10 mouse cellular contexts compared by ENCODE assay signal in genomic region chr1:85838056-85838455, GRCm38 (mm10). TPM values are rescaled to one million over a fixed set of nuclear protein-coding genes. Genes with fewer than 3 reads are reported as not detected.
DNase-seq lines count a peak whose midpoint lies in the region; ATAC-seq and TF ChIP-seq lines count a peak whose summit lies in the region.
"Had no signal": no experiment of that assay in that cellular context is flagged by ENCODE, and none has a peak within 500 bp of the region (broad histone marks: within the 10 kb centered on the region; RNA-seq: fewer than 3 reads in every experiment).

No protein-coding gene starts in this region.

- intact Hi-C loops in left cerebral cortex, postnatal 10 days (cut with DNase I), result no loop called here

- no peak overlapping the region for H3K9ac ChIP-seq in kidney, embryonic 14.5 days (ENCODE audit: low read depth, low read length)
- no peak overlapping the region for H3K9ac ChIP-seq in MEL (ENCODE audit: control insufficient read depth, low read depth, low read length, poor library complexity, severe bottlenecking)
- no peak overlapping the region for H3K9ac ChIP-seq in intestine, postnatal 0 days (ENCODE audit: low read depth, low read length)
- H3K9ac ChIP-seq in kidney, embryonic 15.5 days, result no peak overlapping the region
- H3K9ac ChIP-seq: embryonic facial prominence, embryonic 12.5 days had no signal

- H3K4me2 ChIP-seq in kidney, embryonic 14.5 days (replicated peaks; ENCODE audit: low read depth, low read length), result no peak overlapping the region
- no peak overlapping the region for H3K4me2 ChIP-seq in intestine, postnatal 0 days (replicated peaks; ENCODE audit: low read depth)
- H3K4me2 ChIP-seq in kidney, embryonic 15.5 days, result no peak overlapping the region
- H3K4me2 ChIP-seq: embryonic facial prominence, embryonic 12.5 days had no signal

- no peak overlapping the region for H3K27ac ChIP-seq in kidney, adult 2 months (ENCODE audit: insufficient read depth, low read depth, low read length)
- no peak overlapping the region for H3K27ac ChIP-seq in kidney, embryonic 14.5 days (ENCODE audit: low read depth, low read length)
- H3K27ac ChIP-seq in MEL (ENCODE audit: control insufficient read depth, low read depth, low read length), result no peak overlapping the region
- no peak overlapping the region for H3K27ac ChIP-seq in intestine, postnatal 0 days (ENCODE audit: low read depth, low read length)
- H3K27ac ChIP-seq in kidney, embryonic 15.5 days, result no peak overlapping the region
- H3K27ac ChIP-seq: embryonic facial prominence, embryonic 12.5 days had no signal

- DNase-seq in kidney, adult 2 months, result peak; percentile 15
- peak; percentile 63 for DNase-seq in MEL (ENCODE audit: low read depth, low spot score)
- peak; percentile 59 for DNase-seq in naive thymus-derived CD4-positive, alpha-beta T cell, adult 2 months (ENCODE audit: low read depth)
- no peak for DNase-seq in adrenal gland, adult 8-10 months
- no peak for DNase-seq in left cerebral cortex, postnatal 10 days (ENCODE audit: extremely low spot score in 1 of 2, low spot score in 2 of 2)
- DNase-seq: kidney, adult 9 months had no signal

- TF ChIP-seq RAD21 in MEL (IDR thresholded peaks at IDR 0.05; ENCODE audit: low read depth, low read length), result no peak

- TF ChIP-seq POLR2A in kidney, adult 2 months (IDR thresholded peaks at IDR 0.05; ENCODE audit: low read depth, low read length), result no peak
- 0 out of 4 replicates have a peak, but pooled peaks of 1 of the 2 experiments have one; percentile 24 for TF ChIP-seq POLR2A in MEL (IDR thresholded peaks at IDR 0.05; ENCODE audit: control insufficient read depth in 1 of 2, insufficient read depth in 1 of 2, low read depth in 1 of 2, low read length in 2 of 2, poor library complexity in 1 of 2)

- 57% methylated on average over 4 of the region's 4 CpGs for WGBS in kidney, adult 2 months
- WGBS in kidney, embryonic 14.5 days, result 70% methylated on average over 4 of the region's 4 CpGs
- WGBS in intestine, postnatal 0 days, result 13% methylated on average over 4 of the region's 4 CpGs
- WGBS in kidney, embryonic 15.5 days, result 69% methylated on average over 4 of the region's 4 CpGs

- peaks cover 3% of the 10 kb centered on the region for H3K36me3 ChIP-seq in kidney, adult 2 months (ENCODE audit: control insufficient read depth, insufficient read depth, low read length)
- H3K36me3 ChIP-seq in kidney, embryonic 14.5 days (ENCODE audit: control insufficient read depth, insufficient read depth, low read length), result peaks cover 23% of the 10 kb centered on the region; the same call in 1 of the 2 replicates
- peaks cover 12 to 25% of the 10 kb centered on the region in 2 experiments for H3K36me3 ChIP-seq in MEL (ENCODE audit: control insufficient read depth in 1 of 2, insufficient read depth in 2 of 2, low read length in 2 of 2)
- H3K36me3 ChIP-seq in intestine, postnatal 0 days (ENCODE audit: control insufficient read depth, insufficient read depth), result peaks cover 20% of the 10 kb centered on the region
- peaks cover 38% of the 10 kb centered on the region for H3K36me3 ChIP-seq in kidney, embryonic 15.5 days

- H3K27me3 ChIP-seq in kidney, adult 2 months (replicated peaks; ENCODE audit: control insufficient read depth, insufficient read depth, low read length), result no peaks in the 10 kb centered on the region
- no peaks in the 10 kb centered on the region for H3K27me3 ChIP-seq in kidney, embryonic 14.5 days (ENCODE audit: control insufficient read depth, insufficient read depth, low read length)
- no peaks in the 10 kb centered on the region for H3K27me3 ChIP-seq in MEL (ENCODE audit: control insufficient read depth in 1 of 2, insufficient read depth in 2 of 2, low read length in 2 of 2)
- no peaks in the 10 kb centered on the region for H3K27me3 ChIP-seq in intestine, postnatal 0 days (replicated peaks; ENCODE audit: control insufficient read depth, insufficient read depth, low read length)
- no peaks in the 10 kb centered on the region for H3K27me3 ChIP-seq in kidney, embryonic 15.5 days
- H3K27me3 ChIP-seq: embryonic facial prominence, embryonic 12.5 days had no signal

- no peaks in the 10 kb centered on the region for H3K4me1 ChIP-seq in kidney, adult 2 months (ENCODE audit: control insufficient read depth, insufficient read depth, low read length)
- no peaks in the 10 kb centered on the region for H3K4me1 ChIP-seq in kidney, embryonic 14.5 days (ENCODE audit: control insufficient read depth, insufficient read depth, low read length)
- H3K4me1 ChIP-seq in MEL (ENCODE audit: control insufficient read depth in 1 of 2, insufficient read depth in 2 of 2, low read length in 2 of 2), result peaks cover 8 to 18% of the 10 kb centered on the region in 2 experiments
- H3K4me1 ChIP-seq in intestine, postnatal 0 days (replicated peaks; ENCODE audit: control insufficient read depth, insufficient read depth, low read length), result no peaks in the 10 kb centered on the region; the same call in 1 of the 2 replicates
- 0 out of 2 replicates have a peak, but pooled peaks cover 2% of the 10 kb centered on the region for H3K4me1 ChIP-seq in kidney, embryonic 15.5 days
- H3K4me1 ChIP-seq: embryonic facial prominence, embryonic 12.5 days had no signal

- no peaks in the 10 kb centered on the region for H3K9me3 ChIP-seq in kidney, embryonic 14.5 days (ENCODE audit: control insufficient read depth, low read length)
- H3K9me3 ChIP-seq in MEL (replicated peaks; ENCODE audit: insufficient read depth, low read length), result no peaks in the 10 kb centered on the region
- H3K9me3 ChIP-seq in intestine, postnatal 0 days (ENCODE audit: control insufficient read depth), result no peaks in the 10 kb centered on the region
- no peaks in the 10 kb centered on the region for H3K9me3 ChIP-seq in kidney, embryonic 15.5 days (replicated peaks)
- H3K9me3 ChIP-seq: embryonic facial prominence, embryonic 12.5 days had no signal

- no peak for ATAC-seq in kidney, embryonic 14.5 days (ENCODE audit: low FRiP score, low TSS enrichment)
- ATAC-seq in intestine, postnatal 0 days, result peak; percentile 79
- ATAC-seq in kidney, embryonic 15.5 days (replicated peaks; ENCODE audit: low FRiP score), result no peak

- peaks cover 8% of the 10 kb centered on the region for H3K79me2 ChIP-seq in MEL (ENCODE audit: control insufficient read depth, insufficient read depth, low read length, poor library complexity)

- no peak for TF ChIP-seq CTCF in kidney, adult 2 months (conservative IDR thresholded peaks at IDR 0.05; ENCODE audit: insufficient read depth, insufficient read length, low read depth, low read length)
- no peak for TF ChIP-seq CTCF in MEL (IDR thresholded peaks at IDR 0.05 in 2 of 3, conservative IDR thresholded peaks at IDR 0.05 in 1 of 3; ENCODE audit: control insufficient read depth in 1 of 3, insufficient read depth in 1 of 3, low read depth in 2 of 3, low read length in 3 of 3, poor library complexity in 1 of 3, severe bottlenecking in 1 of 3)
- no peak for TF ChIP-seq CTCF in intestine, postnatal 0 days (IDR thresholded peaks at IDR 0.05; ENCODE audit: low read depth)

- no peak for TF ChIP-seq EP300 in MEL (IDR thresholded peaks at IDR 0.05; ENCODE audit: low read depth in 1 of 2, low read length in 2 of 2)

- no peak overlapping the region for H3K4me3 ChIP-seq in kidney, adult 2 months (ENCODE audit: insufficient read depth, low read depth, low read length)
- no peak overlapping the region for H3K4me3 ChIP-seq in kidney, embryonic 14.5 days (ENCODE audit: low read length)
- H3K4me3 ChIP-seq in MEL (ENCODE audit: control insufficient read depth in 1 of 2, insufficient read depth in 1 of 2, low read depth in 2 of 2, low read length in 2 of 2), result no peak overlapping the region
- no peak overlapping the region for H3K4me3 ChIP-seq in intestine, postnatal 0 days (ENCODE audit: low read depth, low read length)
- no peak overlapping the region for H3K4me3 ChIP-seq in kidney, embryonic 15.5 days (replicated peaks)
- H3K4me3 ChIP-seq: embryonic facial prominence, embryonic 12.5 days had no signal

TF ChIP-seq in MEL, 35 proteins besides CTCF, POLR2A, EP300 and RAD21 (continues in another document):
- TF ChIP-seq USF1 (IDR thresholded peaks at IDR 0.05; ENCODE audit: low read depth, low read length) (peak; percentile 52; the same call in 1 of the 2 replicates), JUND (IDR thresholded peaks at IDR 0.05; ENCODE audit: low read depth, low read length) (no peak)

RNA-seq across cellular contexts. Expression of gene Cab39, which starts 44.8 kb away (rescaled TPM):
- 38.1 and 41.8 TPM in 2 replicates for polyA plus RNA-seq in kidney, adult 2 months (2012; rRNA removed)
- polyA plus RNA-seq in kidney, embryonic 14.5 days (2014; fragmentation: Nextera tagmentation; extraction: Ambion mirVana), result 37.9 and 53.0 TPM in 2 replicates
- total RNA-seq in MEL (2012; rRNA removed), result 68.7 and 72.5 TPM in 2 replicates
- polyA plus RNA-seq in MEL (2012; ENCODE audit: insufficient read depth in 1 of 2, insufficient read length in 2 of 2, low read depth in 1 of 2, low replicate concordance in 2 of 2, missing spikeins in 1 of 2), result 100 to 1,000 TPM in 1 of 2 experiments, 10 to 100 TPM in 1; 66.5 to 144 TPM
- 33.8 and 36.6 TPM in 2 replicates for polyA plus RNA-seq in intestine, postnatal 0 days (2015; fragmentation: Nextera tagmentation; extraction: Ambion mirVana)
- total RNA-seq in adrenal gland, adult 8-10 months (2022), result 100 to 1,000 TPM; 103 to 136 (median 114) TPM
- polyA plus RNA-seq in kidney, embryonic 15.5 days (2015; fragmentation: Nextera tagmentation; extraction: Ambion mirVana), result 28.0 and 30.2 TPM in 2 replicates
- total RNA-seq in left cerebral cortex, postnatal 10 days (2021), result 100 to 1,000 TPM; 134 to 148 TPM

RNA-seq across cellular contexts. Expression of gene Itm2c, which starts 56.0 kb away (rescaled TPM):
- polyA plus RNA-seq in kidney, adult 2 months (2012; rRNA removed), result 166 and 198 TPM in 2 replicates
- polyA plus RNA-seq in kidney, embryonic 14.5 days (2014; fragmentation: Nextera tagmentation; extraction: Ambion mirVana), result 145 and 179 TPM in 2 replicates
- total RNA-seq in MEL (2012; rRNA removed), result 22.6 and 24.8 TPM in 2 replicates
- 10 to 100 TPM in 1 of 2 experiments, not detected in 1; 28.2 TPM for polyA plus RNA-seq in MEL (2012; ENCODE audit: insufficient read depth in 1 of 2, insufficient read length in 2 of 2, low read depth in 1 of 2, low replicate concordance in 2 of 2, missing spikeins in 1 of 2)
- polyA plus RNA-seq in intestine, postnatal 0 days (2015; fragmentation: Nextera tagmentation; extraction: Ambion mirVana), result 112 and 113 TPM in 2 replicates
- total RNA-seq in adrenal gland, adult 8-10 months (2022), result 100 to 1,000 TPM; 674 to 963 (median 811) TPM
- 220 and 231 TPM in 2 replicates for polyA plus RNA-seq in kidney, embryonic 15.5 days (2015; fragmentation: Nextera tagmentation; extraction: Ambion mirVana)
- 100 to 1,000 TPM; 258 to 275 TPM for total RNA-seq in left cerebral cortex, postnatal 10 days (2021)

RNA-seq across cellular contexts. Expression of gene A630001G21Rik, which starts 59.6 kb away (rescaled TPM):
- polyA plus RNA-seq in kidney, adult 2 months (2012; rRNA removed), result 1.2 and 2.5 TPM in 2 replicates
- polyA plus RNA-seq in kidney, embryonic 14.5 days (2014; fragmentation: Nextera tagmentation; extraction: Ambion mirVana), result 0.87 and 1.8 TPM in 2 replicates
- 13.0 and 15.4 TPM in 2 replicates for total RNA-seq in MEL (2012; rRNA removed)
- 10 to 100 TPM in 1 of 2 experiments, not detected in 1; 24.0 TPM for polyA plus RNA-seq in MEL (2012; ENCODE audit: insufficient read depth in 1 of 2, insufficient read length in 2 of 2, low read depth in 1 of 2, low replicate concordance in 2 of 2, missing spikeins in 1 of 2)
- polyA plus RNA-seq in intestine, postnatal 0 days (2015; fragmentation: Nextera tagmentation; extraction: Ambion mirVana), result 0.55 and 0.78 TPM in 2 replicates
- total RNA-seq in adrenal gland, adult 8-10 months (2022), result 1 to 10 TPM in 3 of 4 experiments, under 1 TPM in 1; 0.64 to 1.3 (median 1.1) TPM
- 0.72 and 1.1 TPM in 2 replicates for polyA plus RNA-seq in kidney, embryonic 15.5 days (2015; fragmentation: Nextera tagmentation; extraction: Ambion mirVana)
- under 1 TPM; 0.49 to 0.91 TPM for total RNA-seq in left cerebral cortex, postnatal 10 days (2021)

Comparison
In these comparisons a context has a peak if more than half of its experiments do, and no peak if none do; other contexts are left out.
1. DNase-seq: peak in kidney, adult 2 months (single experiment), MEL (single experiment) and naive thymus-derived CD4-positive, alpha-beta T cell, adult 2 months (single experiment); none in adrenal gland, adult 8-10 months (single experiment) and left cerebral cortex, postnatal 10 days (0 of 2).